Mouse (Mus musculus) spleen, postnatal 0 days (tissue): ENCODE measurements around the gene Klhdc7b. TPM values are rescaled to one million over a fixed set of nuclear protein-coding genes. Genes with fewer than 3 reads are reported as not detected.

Source experiments
- polyA plus RNA-seq: library from polyadenylated mRNA; unstranded; fragments of >200 nt; fragmentation: Nextera tagmentation; extraction: Ambion mirVana; gene quantifications from 2 replicates; pipeline ENCODE4 v1.2.1, GENCODE M21; 2015

Gene Klhdc7b
- 0.04 TPM in 1 of 2 replicates, not detected in the other for polyA plus RNA-seq

GRCm38 (mm10) chr15:89384617-89385016 is at the start of gene Klhdc7b:
Klhdc7b (plus strand) TSS chr15:89384917.

GRCm38 (mm10) chr15:89355241-89356187 is 29.2 kb upstream of the Klhdc7b start, which contains the start of the genes Lmf2 and Ncaph2:
Lmf2 (minus strand) TSS chr15:89355659.
Ncaph2 (plus strand) TSS chr15:89355719.

GRCm38 (mm10) chr15:89373762-89374248 is 10.9 kb upstream of the Klhdc7b start, which contains the start of gene Sco2:
Sco2 (minus strand) TSS chr15:89373846.

DNA sequence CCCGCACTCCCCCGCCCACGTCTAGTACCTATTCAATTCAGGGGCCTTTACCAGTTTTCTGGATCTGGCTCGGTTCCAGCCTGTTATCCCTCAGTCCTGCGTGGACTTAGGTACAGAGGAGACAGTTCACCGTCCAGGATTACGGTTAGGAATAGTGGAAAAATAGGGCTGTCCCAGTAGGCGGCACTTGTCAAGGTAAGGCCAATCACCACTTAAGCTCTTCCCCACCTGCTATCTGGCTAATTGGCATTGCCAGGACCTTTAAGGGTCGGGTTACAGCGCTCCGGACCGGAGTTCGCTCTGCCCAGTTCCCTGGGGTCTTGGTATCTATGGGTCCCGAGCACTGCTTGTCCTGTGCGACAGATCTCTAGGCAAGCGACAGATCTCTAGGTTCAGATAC is 7.8 kb upstream of the Klhdc7b start, which contains the start of gene Tymp:
Tymp (minus strand) TSS at position 83 of the 400 bp plus-strand sequence.

GRCm38 (mm10) chr15:89378831-89379401 is 5.8 kb upstream of the Klhdc7b start, which contains the start of gene Odf3b:
Odf3b (minus strand) TSS chr15:89379282.

GRCm38 (mm10) chr15:89410118-89410517 is 25.4 kb downstream of the Klhdc7b start, which contains the start of gene Syce3:
Syce3 (minus strand) TSS chr15:89410503.

DNA sequence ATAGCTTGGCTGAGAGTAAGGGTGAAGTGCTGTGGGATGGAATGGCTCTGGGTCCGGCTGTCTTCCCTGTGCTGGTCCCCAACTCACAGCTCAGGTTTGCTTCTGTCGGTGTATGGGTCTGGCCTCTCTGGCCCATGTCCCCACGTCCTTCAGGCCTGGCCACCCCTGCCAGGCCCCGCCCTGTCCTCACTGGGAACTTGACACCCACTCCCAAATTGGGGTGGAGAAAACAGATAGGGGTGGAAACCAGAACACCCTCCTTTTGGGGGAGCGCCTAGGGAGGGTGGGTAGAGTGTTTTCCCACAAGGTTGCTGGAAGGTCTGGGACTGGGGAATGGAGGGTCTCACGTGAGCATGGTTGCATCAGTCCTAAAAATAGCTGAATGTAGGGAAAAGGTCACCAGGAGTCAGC is 41.0 kb downstream of the Klhdc7b start, which contains the start of gene Cpt1b:
Cpt1b (minus strand) TSS at position 153 of the 411 bp plus-strand sequence.

GRCm38 (mm10) chr15:89429352-89430221 is 44.9 kb downstream of the Klhdc7b start, which contains the start of the genes C730034F03Rik, Gm44502 and Chkb:
C730034F03Rik (plus strand) TSS chr15:89429589.
Gm44502 (minus strand) TSS chr15:89429696.
Chkb (minus strand) TSS chr15:89429908.

Other genes with a start within 250 kb of the Klhdc7b start
- 1.8 and 2.3 TPM in 2 replicates for gene Mapk12, start 244.2 kb upstream of the Klhdc7b start, polyA plus RNA-seq
- gene Mapk11, start 235.3 kb upstream of the Klhdc7b start, polyA plus RNA-seq = 0.87 and 1.3 TPM in 2 replicates
- 25.8 and 35.7 TPM in 2 replicates for gene Plxnb2, start 204.1 kb upstream of the Klhdc7b start, polyA plus RNA-seq
- gene Dennd6b, start 188.4 kb upstream of the Klhdc7b start, polyA plus RNA-seq = 3.8 and 4.0 TPM in 2 replicates
- 46.2 and 46.5 TPM in 2 replicates for gene Ppp6r2, start 173.4 kb upstream of the Klhdc7b start, polyA plus RNA-seq
- 36.5 and 38.4 TPM in 2 replicates for gene Sbf1, start 69.6 kb upstream of the Klhdc7b start, polyA plus RNA-seq
- 0.16 TPM in 1 of 2 replicates, not detected in the other for gene Adm2, start 62.2 kb upstream of the Klhdc7b start, polyA plus RNA-seq
- gene Miox, start 50.5 kb upstream of the Klhdc7b start, polyA plus RNA-seq = not detected in 2 replicates
- 28.5 and 29.5 TPM in 2 replicates for gene Lmf2, start 29.3 kb upstream of the Klhdc7b start, polyA plus RNA-seq
- gene Ncaph2, start 29.2 kb upstream of the Klhdc7b start, polyA plus RNA-seq = 134 and 143 TPM in 2 replicates
- 4.5 and 4.6 TPM in 2 replicates for gene Sco2, start 11.1 kb upstream of the Klhdc7b start, polyA plus RNA-seq
- gene Tymp, start 7.9 kb upstream of the Klhdc7b start, polyA plus RNA-seq = 0.82 and 1.4 TPM in 2 replicates
- gene Odf3b, start 5.6 kb upstream of the Klhdc7b start, polyA plus RNA-seq = 4.3 and 4.7 TPM in 2 replicates
- gene Syce3, start 25.6 kb downstream of the Klhdc7b start, polyA plus RNA-seq = not detected in 2 replicates
- 0.46 and 0.59 TPM in 2 replicates for gene Cpt1b, start 40.9 kb downstream of the Klhdc7b start, polyA plus RNA-seq
- gene C730034F03Rik, start 44.7 kb downstream of the Klhdc7b start, polyA plus RNA-seq = 3.5 and 3.7 TPM in 2 replicates
- gene Gm44502, start 44.8 kb downstream of the Klhdc7b start, polyA plus RNA-seq = not detected in 2 replicates
- 42.4 and 51.5 TPM in 2 replicates for gene Chkb, start 45.0 kb downstream of the Klhdc7b start, polyA plus RNA-seq
- 0.06 TPM in 1 of 2 replicates, not detected in the other for gene Mapk8ip2, start 69.0 kb downstream of the Klhdc7b start, polyA plus RNA-seq
- 7.9 and 10.0 TPM in 2 replicates for gene Arsa, start 92.5 kb downstream of the Klhdc7b start, polyA plus RNA-seq
- gene Shank3, start 114.7 kb downstream of the Klhdc7b start, polyA plus RNA-seq = 1.9 and 2.1 TPM in 2 replicates
- gene Acr, start 183.4 kb downstream of the Klhdc7b start, polyA plus RNA-seq = 0.07 and 0.23 TPM in 2 replicates
- 8.0 and 9.7 TPM in 2 replicates for gene Rabl2, start 207.0 kb downstream of the Klhdc7b start, polyA plus RNA-seq